Mouse (Mus musculus) left cerebral cortex, adult 8-10 months (tissue): ENCODE results near the gene Hpcal1. TPM values are rescaled to one million over a fixed set of nuclear protein-coding genes. Genes with fewer than 3 reads are reported as not detected.

Experiments used
- DNase-seq, 2 experiments: peaks; one replicate each; pipeline ENCODE4 v3.0.0; 2022; ENCODE audit warnings: low spot score in 2 of 2
- total RNA-seq, 4 experiments: library from RNA; stranded (reverse); gene quantifications; 2 replicates each; pipeline ENCODE4 v1.2.4; 2022

Hpcal1 gene
- total RNA-seq, 4 experiments from 2014 or later = 64.4 to 81.1 (median 79.0) TPM

GRCm38 (mm10) chr12:17686116-17686515, 4.5 kb upstream of the Hpcal1 start:
- DNase-seq = no peak

GRCm38 (mm10) chr12:17688913-17689312, 1.7 kb upstream of the Hpcal1 start:
- DNase-seq = no peak

GRCm38 (mm10) chr12:17689931-17690563, 609 bp upstream of the Hpcal1 start:
- peak; percentile 13 to 22 for DNase-seq

- peak in 1 of 2 experiments; percentile 19 for DNase-seq
Observed at GRCm38 (mm10) chr12:17691320-17691876, 742 bp downstream of the Hpcal1 start.

- DNase-seq = no peak
Observed at GRCm38 (mm10) chr12:17691891-17692321, 1.2 kb downstream of the Hpcal1 start.

GRCm38 (mm10) chr12:17692356-17692755, 1.7 kb downstream of the Hpcal1 start:
- no peak for DNase-seq

GRCm38 (mm10) chr12:17692953-17693352, 2.3 kb downstream of the Hpcal1 start:
- DNase-seq = no peak

GRCm38 (mm10) chr12:17694589-17695115, 4.0 kb downstream of the Hpcal1 start:
- DNase-seq = no peak

GRCm38 (mm10) chr12:17696395-17696794, 5.7 kb downstream of the Hpcal1 start:
- DNase-seq = no peak

GRCm38 (mm10) chr12:17698934-17699333, 8.3 kb downstream of the Hpcal1 start:
- DNase-seq = no peak

GRCm38 (mm10) chr12:17699480-17699879, 8.8 kb downstream of the Hpcal1 start:
- no peak for DNase-seq

GRCm38 (mm10) chr12:17701131-17701720, 10.6 kb downstream of the Hpcal1 start:
- DNase-seq = no peak

- DNase-seq = no peak
Observed at GRCm38 (mm10) chr12:17701795-17702194, 11.1 kb downstream of the Hpcal1 start.

GRCm38 (mm10) chr12:17702257-17702943, 11.7 kb downstream of the Hpcal1 start:
- no peak for DNase-seq

- no peak for DNase-seq
Observed at GRCm38 (mm10) chr12:17702944-17703335, 12.3 kb downstream of the Hpcal1 start.

- DNase-seq = no peak
Observed at GRCm38 (mm10) chr12:17703866-17704265, 13.2 kb downstream of the Hpcal1 start.

GRCm38 (mm10) chr12:17707472-17707871, 16.8 kb downstream of the Hpcal1 start:
- DNase-seq = no peak

- DNase-seq = no peak
Observed at GRCm38 (mm10) chr12:17709451-17709850, 18.8 kb downstream of the Hpcal1 start.

GRCm38 (mm10) chr12:17709926-17710746, 19.5 kb downstream of the Hpcal1 start:
- DNase-seq = no peak

GRCm38 (mm10) chr12:17710747-17711092, 20.1 kb downstream of the Hpcal1 start:
- DNase-seq = no peak

GRCm38 (mm10) chr12:17711731-17712388, 21.2 kb downstream of the Hpcal1 start:
- no peak for DNase-seq
